Mouse (Mus musculus) kidney, embryonic 14.5 days (tissue): ENCODE data around the gene Zcchc12. TPM values are rescaled to one million over a fixed set of nuclear protein-coding genes. Genes with fewer than 3 reads are reported as not detected.

Source experiments
- ATAC-seq: fragments of 200-750 bp; cut with Nextera tagmentation; 2 replicates; pipeline ENCODE4 v1.8.0; 2017; ENCODE audit warnings: moderate number of reproducible peaks, mild to moderate bottlenecking, moderate TSS enrichment, moderate library complexity; ENCODE audit not compliant: low FRiP score, low TSS enrichment
- H3K27ac ChIP-seq: fragments of 300-500 bp; sonication (generic); 2 replicates; pipeline ENCODE4 v1.5.1; 2014; ENCODE audit warnings: low read depth, mild to moderate bottlenecking, low read length, moderate library complexity, mixed read lengths
- H3K27me3 ChIP-seq: fragments of 300-500 bp; sonication (generic); 2 replicates; pipeline ENCODE4 v1.6.1; 2014; ENCODE audit warnings: mild to moderate bottlenecking, low read length; ENCODE audit not compliant: control insufficient read depth, insufficient read depth
- H3K36me3 ChIP-seq: fragments of 300-500 bp; sonication (generic); 2 replicates; pipeline ENCODE4 v1.6.1; 2014; ENCODE audit warnings: low read length, mixed read lengths; ENCODE audit not compliant: control insufficient read depth, insufficient read depth
- H3K4me1 ChIP-seq: fragments of 300-500 bp; sonication (generic); 2 replicates; pipeline ENCODE4 v1.6.1; 2014; ENCODE audit warnings: low read length, mixed read lengths; ENCODE audit not compliant: control insufficient read depth, insufficient read depth
- H3K4me2 ChIP-seq: fragments of 300-500 bp; sonication (generic); replicated peaks from 2 replicates; pipeline ENCODE4 v1.6.1; 2014; ENCODE audit warnings: low read depth, mild to moderate bottlenecking, low read length
- H3K4me3 ChIP-seq: fragments of 300-500 bp; sonication (generic); 2 replicates; pipeline ENCODE4 v1.5.1; 2014; ENCODE audit warnings: mild to moderate bottlenecking, low read length
- H3K9ac ChIP-seq: fragments of 300-500 bp; sonication (generic); 2 replicates; pipeline ENCODE4 v1.6.1; 2014; ENCODE audit warnings: low read depth, mild to moderate bottlenecking, low read length, moderate library complexity
- H3K9me3 ChIP-seq: fragments of 300-500 bp; sonication (generic); 2 replicates; pipeline ENCODE4 v1.6.1; 2016; ENCODE audit warnings: low read length; ENCODE audit not compliant: control insufficient read depth
- WGBS: fragments of 180-500 bp; shearing (Covaris S2); extraction: QIAGEN DNeasy Blood & Tissue Kit; methylation state at CpG from one replicate; pipeline ENCODE4 v1.1.7; 2014; 5-methylcytosine and 5-hydroxymethylcytosine counted together
- polyA plus RNA-seq: library from polyadenylated mRNA; unstranded; fragments of >200 nt; fragmentation: Nextera tagmentation; extraction: Ambion mirVana; gene quantifications from 2 replicates; pipeline ENCODE4 v1.2.1, GENCODE M21; 2014

The Zcchc12 gene
- 3.9 and 4.8 TPM in 2 replicates for polyA plus RNA-seq

DNA sequence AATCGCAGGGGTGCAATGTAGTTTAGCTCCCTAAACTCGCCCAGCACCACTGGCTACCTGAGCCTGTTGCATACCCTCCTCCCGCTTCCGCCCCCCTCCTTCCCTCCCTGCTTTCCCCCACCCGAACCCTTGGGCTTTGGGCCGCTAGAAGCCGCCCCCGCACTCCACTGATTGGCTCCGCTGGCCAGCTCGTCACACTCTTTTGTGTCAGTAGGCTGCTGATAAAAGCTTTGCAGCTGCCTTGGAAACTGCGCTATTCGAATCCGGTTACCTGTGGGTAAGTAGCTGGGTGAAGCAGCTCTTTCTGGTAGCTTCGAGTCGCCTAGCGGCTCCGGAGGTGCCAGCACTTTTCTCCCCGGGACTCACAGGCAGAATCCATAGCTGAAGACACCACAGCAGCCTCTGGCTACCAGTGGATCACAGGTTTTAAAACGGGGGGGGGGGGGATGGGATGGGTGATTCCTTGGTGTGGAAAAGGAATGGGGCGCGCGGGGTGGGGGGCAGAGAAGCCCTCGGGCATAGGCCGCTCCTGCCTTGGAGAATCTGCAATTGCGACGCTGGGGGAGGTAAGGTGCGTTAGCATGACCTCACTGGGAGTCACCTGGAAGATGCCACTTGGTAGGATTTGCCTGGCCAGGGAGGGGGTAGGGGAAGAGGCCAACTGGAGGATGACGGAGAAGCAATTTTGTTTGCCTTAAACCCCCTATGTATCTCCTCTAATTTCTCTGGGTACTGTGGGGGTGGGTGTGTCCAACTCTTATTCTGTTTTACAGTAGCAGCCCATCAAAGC, at the start of gene Zcchc12:
Gene Zcchc12, plus strand, starts transcription at position 169 of the 790 bp plus-strand sequence.
- WGBS = 24% methylated on average over 28 of the region's 28 CpGs
- Histone ChIP-seq H3K27ac (no peak within 1 kb of the TSS), H3K9me3 (no peaks in the 10 kb centered on the region), H3K36me3 (no peaks in the 10 kb centered on the region), H3K4me2 (peak within 1 kb of the TSS; percentile 40), H3K27me3 (no peaks in the 10 kb centered on the region), H3K4me1 (no peaks in the 10 kb centered on the region), H3K4me3 (peak within 1 kb of the TSS; percentile 21), H3K9ac (peak within 1 kb of the TSS; percentile 12; the same call in 1 of the 2 replicates)
- peak; percentile 80 for ATAC-seq

DNA sequence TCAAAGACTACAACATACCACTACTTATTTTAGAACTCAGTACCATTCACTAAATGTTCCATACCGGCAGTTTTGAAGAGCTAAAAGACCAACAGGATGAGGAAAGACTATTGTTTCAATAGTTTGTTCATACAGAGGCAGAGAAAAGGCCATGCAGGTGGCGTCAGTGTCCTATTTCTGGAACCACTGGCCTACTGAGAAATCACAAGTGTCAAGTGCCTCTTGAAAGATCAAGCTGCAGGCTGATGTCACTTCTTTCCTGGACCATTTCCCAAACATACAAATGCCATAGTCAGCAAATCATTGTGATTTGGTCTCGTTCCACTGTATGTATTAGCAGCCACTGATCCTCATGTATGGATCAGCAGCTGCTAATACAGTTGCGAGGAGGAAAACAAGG, 49.0 kb upstream of the Zcchc12 start:
- WGBS = 67% methylated on average over 4 of the region's 4 CpGs
- H3K9me3 ChIP-seq = no peaks in the 10 kb centered on the region
- H3K9ac ChIP-seq = no peak overlapping the region
- H3K4me1 ChIP-seq = no peaks in the 10 kb centered on the region
- no peaks in the 10 kb centered on the region for H3K27me3 ChIP-seq
- no peak overlapping the region for H3K27ac ChIP-seq
- no peak overlapping the region for H3K4me2 ChIP-seq
- H3K36me3 ChIP-seq = no peaks in the 10 kb centered on the region
- no peak overlapping the region for H3K4me3 ChIP-seq
- no peak for ATAC-seq

DNA sequence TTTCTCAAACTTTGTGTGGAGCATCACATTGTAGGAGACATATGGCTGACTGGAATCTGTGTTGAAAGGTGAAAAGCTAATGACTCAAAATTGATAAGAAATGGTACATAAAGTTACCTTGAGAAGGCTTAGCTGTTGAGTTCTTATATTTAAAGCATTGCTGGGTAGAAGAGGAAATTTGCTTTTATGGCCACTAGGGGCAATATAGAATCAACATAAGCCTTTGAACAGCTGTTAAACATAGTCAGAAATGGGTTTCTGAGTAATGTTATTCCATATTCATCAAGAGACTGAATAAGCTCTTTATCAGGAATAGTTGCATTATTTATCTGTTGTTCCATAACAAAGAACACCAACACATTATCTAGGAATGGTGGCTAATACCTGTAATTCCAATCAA, 45.6 kb upstream of the Zcchc12 start:
- no peaks in the 10 kb centered on the region for H3K27me3 ChIP-seq
- no peaks in the 10 kb centered on the region for H3K4me1 ChIP-seq
- H3K27ac ChIP-seq = no peak overlapping the region
- H3K4me3 ChIP-seq = no peak overlapping the region
- H3K4me2 ChIP-seq = no peak overlapping the region
- H3K9me3 ChIP-seq = no peaks in the 10 kb centered on the region
- no peak for ATAC-seq
- no peak overlapping the region for H3K9ac ChIP-seq
- H3K36me3 ChIP-seq = no peaks in the 10 kb centered on the region

- no peaks in the 10 kb centered on the region for H3K36me3 ChIP-seq
- ATAC-seq = no peak
- H3K9ac ChIP-seq = no peak overlapping the region
- no peaks in the 10 kb centered on the region for H3K27me3 ChIP-seq
- no peak overlapping the region for H3K4me3 ChIP-seq
- H3K4me1 ChIP-seq = no peaks in the 10 kb centered on the region
- no peak overlapping the region for H3K27ac ChIP-seq
- 72% methylated on average over 2 of the region's 2 CpGs for WGBS
- no peak overlapping the region for H3K4me2 ChIP-seq
- H3K9me3 ChIP-seq = no peaks in the 10 kb centered on the region
These were observed 39.0 kb upstream of the Zcchc12 start for GRCm38 (mm10) chrX:36156677-36157076.

DNA sequence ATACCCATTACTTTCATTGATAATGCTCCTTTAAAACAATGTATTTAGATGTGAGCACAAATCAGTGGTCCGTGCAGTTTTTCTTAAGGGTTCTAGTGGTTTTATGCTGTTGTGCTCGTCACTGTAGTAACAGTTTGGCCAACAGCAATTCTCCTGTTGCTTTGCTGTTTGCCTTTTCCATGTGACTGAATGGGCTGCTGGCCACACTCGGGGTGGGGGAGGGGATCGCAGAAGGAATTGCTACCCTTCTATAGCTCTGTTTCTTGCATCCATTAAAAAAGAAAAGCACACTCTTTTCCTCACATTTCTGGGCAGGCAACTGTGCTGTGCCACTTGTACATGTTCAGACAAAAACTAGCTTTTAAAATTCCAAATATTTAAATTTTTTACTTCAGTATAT, 34.1 kb upstream of the Zcchc12 start:
- Histone ChIP-seq H3K9me3 (no peaks in the 10 kb centered on the region), H3K4me3 (no peak overlapping the region), H3K9ac (no peak overlapping the region), H3K36me3 (no peaks in the 10 kb centered on the region), H3K4me2 (no peak overlapping the region), H3K27ac (no peak overlapping the region), H3K27me3 (no peaks in the 10 kb centered on the region), H3K4me1 (no peaks in the 10 kb centered on the region)
- no peak for ATAC-seq
- WGBS = 41% methylated on average over 4 of the region's 4 CpGs

DNA sequence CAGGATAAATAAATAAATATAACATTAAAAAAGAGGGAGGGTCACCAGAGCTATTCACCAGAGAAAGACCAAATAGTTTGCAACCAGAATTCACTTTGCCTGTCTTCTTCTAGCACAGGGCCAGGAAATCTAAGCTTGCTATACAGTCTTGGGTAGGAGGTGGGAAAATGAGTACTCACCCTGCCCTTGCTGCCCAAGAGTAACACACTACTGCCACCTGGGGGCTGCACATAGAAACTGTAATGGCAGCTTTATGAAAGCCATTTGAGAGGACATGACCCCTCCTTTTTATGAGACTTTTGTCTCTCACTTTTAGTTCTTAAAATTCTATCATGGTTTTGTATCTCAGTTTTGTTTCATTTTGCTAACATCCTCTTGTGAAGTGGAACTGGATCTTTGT, 12.1 kb upstream of the Zcchc12 start:
- no peak for ATAC-seq
- Histone ChIP-seq H3K9ac (no peak overlapping the region), H3K27me3 (no peaks in the 10 kb centered on the region), H3K36me3 (no peaks in the 10 kb centered on the region), H3K27ac (no peak overlapping the region), H3K4me1 (no peaks in the 10 kb centered on the region), H3K4me2 (no peak overlapping the region), H3K9me3 (no peaks in the 10 kb centered on the region), H3K4me3 (no peak overlapping the region)

- WGBS = 67% methylated on average over 5 of the region's 5 CpGs
- no peak overlapping the region for H3K4me2 ChIP-seq
- H3K9me3 ChIP-seq = no peaks in the 10 kb centered on the region
- no peak for ATAC-seq
- H3K4me1 ChIP-seq = no peaks in the 10 kb centered on the region
- no peaks in the 10 kb centered on the region for H3K27me3 ChIP-seq
- no peak overlapping the region for H3K4me3 ChIP-seq
- no peak overlapping the region for H3K9ac ChIP-seq
- no peaks in the 10 kb centered on the region for H3K36me3 ChIP-seq
- no peak overlapping the region for H3K27ac ChIP-seq
These were observed 9.7 kb upstream of the Zcchc12 start for GRCm38 (mm10) chrX:36186036-36186435.

- H3K36me3 ChIP-seq = no peaks in the 10 kb centered on the region
- H3K4me3 ChIP-seq = no peak overlapping the region
- no peaks in the 10 kb centered on the region for H3K4me1 ChIP-seq
- H3K27ac ChIP-seq = no peak overlapping the region
- H3K27me3 ChIP-seq = no peaks in the 10 kb centered on the region
- no peak for ATAC-seq
- no peak overlapping the region for H3K9ac ChIP-seq
- H3K9me3 ChIP-seq = no peaks in the 10 kb centered on the region
- H3K4me2 ChIP-seq = no peak overlapping the region
- WGBS = 61% methylated on average over 6 of the region's 6 CpGs
These were observed 9.3 kb upstream of the Zcchc12 start for GRCm38 (mm10) chrX:36186443-36186842.

DNA sequence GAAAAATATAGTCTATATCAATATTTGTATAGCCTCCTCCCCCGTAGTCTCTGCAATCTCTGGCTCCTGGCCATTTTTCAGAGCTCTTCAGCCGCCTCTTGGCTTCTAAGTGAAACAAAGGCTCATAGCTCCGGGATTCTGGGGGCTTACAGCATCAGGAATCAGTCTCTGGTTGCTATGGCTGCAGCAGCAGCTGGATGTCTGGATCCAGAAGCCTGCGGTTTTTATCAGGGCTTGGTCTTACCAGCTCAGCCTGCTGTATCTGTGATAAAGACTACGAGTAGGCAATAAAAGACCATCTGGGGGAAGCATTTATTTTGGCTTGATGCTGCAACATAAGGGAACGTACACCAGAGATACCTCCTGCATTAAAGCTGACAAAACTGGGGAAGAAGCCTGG, 1.8 kb upstream of the Zcchc12 start:
- no peaks in the 10 kb centered on the region for H3K27me3 ChIP-seq
- no peak overlapping the region for H3K4me3 ChIP-seq
- ATAC-seq = no peak
- no peaks in the 10 kb centered on the region for H3K36me3 ChIP-seq
- 47% methylated on average over 6 of the region's 6 CpGs for WGBS
- H3K4me1 ChIP-seq = no peaks in the 10 kb centered on the region
- H3K9ac ChIP-seq = no peak overlapping the region
- no peaks in the 10 kb centered on the region for H3K9me3 ChIP-seq
- H3K27ac ChIP-seq = no peak overlapping the region
- no peak overlapping the region for H3K4me2 ChIP-seq
